Mouse (Mus musculus) induced T-regulatory cell, adult 2 months (primary cell): ENCODE results near the gene Ift122.

Experiments
- DNase-seq: peaks from one replicate; pipeline ENCODE4 v3.0.0-alpha.2; 2012; ENCODE audit warnings: low read depth

Ift122 gene

DNA sequence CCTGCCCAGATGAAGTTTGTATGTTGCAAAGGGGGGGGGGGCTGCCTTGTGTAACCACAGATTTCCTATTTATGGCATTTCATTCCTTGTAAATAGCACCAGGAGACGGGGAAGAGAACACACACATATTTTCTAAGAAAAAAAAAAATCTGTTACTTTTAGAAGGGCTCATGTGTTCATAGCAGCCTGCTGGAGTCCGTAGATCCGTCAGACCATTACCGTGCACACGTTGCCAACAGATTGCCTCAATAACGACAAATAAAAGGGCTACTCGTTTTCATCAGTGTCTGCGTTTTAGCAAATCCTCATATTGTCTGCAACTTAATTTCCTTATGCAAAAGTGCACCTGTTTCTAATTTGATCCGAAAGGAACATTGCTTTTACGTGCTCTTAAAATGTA is 73.1 kb downstream of the Ift122 start:
- DNase-seq: no peak

DNA sequence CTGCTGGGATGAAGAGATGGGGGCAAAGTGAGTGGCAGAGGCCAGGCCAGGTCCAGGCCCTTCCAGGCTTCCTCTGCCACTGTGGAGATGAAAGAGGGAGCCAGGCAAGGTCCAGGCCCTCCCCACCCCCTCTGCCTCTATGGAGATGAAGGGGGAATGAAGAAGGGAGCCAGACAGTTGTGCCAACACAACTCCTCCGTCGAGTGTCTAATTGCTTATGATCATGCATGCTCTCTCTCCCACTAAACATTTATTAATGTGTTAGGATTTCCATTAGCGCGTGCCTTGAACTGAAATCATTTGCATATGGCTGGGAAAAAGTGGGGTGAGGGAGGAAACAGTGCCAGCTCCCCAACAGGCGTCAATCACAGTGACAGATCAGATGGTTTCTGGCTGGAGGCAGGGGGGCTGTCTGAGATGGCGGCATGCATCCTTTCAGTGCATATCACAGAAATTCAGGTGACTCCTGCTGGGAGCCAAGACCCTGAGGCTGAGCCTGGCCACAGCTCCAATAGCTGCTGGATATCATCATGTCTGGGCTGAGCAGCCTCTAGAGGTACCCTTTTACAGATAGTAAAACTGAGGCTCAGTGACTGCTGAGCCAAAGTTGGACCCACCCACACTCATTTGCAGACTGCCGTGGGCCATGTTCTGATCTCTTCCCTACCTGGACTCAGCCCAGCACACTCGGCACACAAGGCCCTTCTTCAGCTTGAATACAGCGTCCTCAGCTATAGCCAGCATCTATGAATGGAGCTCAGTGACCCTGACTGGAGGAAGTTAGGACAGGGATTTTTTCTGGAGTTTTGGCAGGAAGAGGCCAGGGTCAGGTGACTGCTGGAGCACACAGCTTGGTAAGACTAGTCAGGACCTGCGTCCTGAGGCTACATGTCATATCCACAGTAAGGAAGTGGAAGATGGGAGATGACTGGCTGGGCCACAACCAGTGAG is 74.3 kb downstream of the Ift122 start:
- no peak for DNase-seq

DNA sequence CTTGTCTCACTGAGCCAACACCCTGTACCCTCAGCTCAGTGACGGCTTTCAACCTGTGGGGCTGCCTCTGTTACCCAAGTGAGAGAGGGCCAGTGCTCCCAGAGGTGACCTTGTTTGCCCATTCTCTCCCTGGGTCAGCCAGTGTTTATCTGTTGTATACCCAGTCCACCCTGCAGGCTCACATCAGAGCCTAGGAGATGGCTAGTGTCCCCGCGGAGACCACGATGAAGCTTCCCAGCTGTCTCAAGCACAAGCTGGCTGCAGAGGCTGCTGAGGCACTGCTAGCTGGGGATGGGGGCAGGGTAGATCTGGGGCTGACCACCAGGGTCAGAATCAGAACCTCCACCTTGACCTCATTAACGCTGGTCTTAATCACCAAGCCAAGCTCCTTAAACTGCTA is 76.7 kb downstream of the Ift122 start:
- no peak for DNase-seq

DNA sequence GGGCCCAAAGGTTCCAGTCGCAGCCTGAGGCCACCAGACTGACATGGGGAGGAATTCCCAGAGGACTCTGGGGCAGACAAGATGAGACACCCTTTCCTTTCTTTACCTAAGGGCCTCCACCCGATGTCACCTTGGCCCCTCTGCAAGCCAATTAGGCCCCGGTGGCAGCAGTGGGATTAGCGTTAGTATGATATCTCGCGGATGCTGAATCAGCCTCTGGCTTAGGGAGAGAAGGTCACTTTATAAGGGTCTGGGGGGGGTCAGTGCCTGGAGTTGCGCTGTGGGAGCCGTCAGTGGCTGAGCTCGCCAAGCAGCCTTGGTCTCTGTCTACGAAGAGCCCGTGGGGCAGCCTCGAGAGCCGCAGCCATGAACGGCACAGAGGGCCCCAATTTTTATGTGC is 78.4 kb downstream of the Ift122 start, which contains the start of gene Rho:
Gene Rho, plus strand, starts transcription at position 110 of the 400 bp plus-strand sequence.
- no peak for DNase-seq

DNA sequence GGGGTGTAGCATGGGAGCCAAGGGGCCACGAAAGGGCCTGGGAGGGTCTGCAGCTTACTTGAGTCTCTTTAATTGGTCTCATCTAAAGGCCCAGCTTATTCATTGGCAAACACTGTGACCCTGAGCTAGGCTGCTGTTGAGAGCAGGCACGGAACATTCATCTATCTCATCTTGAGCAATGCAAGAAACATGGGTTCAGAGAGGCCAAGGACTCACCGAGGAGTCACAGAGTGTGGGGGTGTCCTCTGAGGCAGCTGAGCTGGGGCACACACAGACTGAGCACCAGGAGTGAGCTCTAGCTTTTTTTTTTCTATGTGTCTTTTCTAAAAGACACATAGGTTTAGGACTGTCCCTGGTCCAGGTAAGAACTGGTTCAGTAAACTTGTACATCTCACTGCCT is 79.1 kb downstream of the Ift122 start:
- DNase-seq: no peak

DNA sequence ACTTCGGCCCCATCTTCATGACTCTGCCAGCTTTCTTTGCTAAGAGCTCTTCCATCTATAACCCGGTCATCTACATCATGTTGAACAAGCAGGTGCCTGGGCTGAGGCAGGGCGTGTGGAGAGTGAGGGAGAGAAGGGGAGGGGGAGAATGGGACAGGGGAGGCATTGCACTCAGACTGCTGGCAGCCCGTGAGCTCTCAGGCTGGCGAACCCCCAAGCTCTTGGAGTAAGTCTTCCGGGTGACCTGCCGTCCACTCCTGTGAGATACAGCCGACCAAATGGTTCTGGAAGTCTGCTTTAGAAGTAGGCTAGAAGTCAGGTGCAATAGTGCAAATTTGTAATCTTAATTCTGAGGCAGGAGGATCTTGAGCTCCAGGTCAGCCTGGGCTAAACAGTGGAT is 82.3 kb downstream of the Ift122 start:
- DNase-seq: no peak

DNA sequence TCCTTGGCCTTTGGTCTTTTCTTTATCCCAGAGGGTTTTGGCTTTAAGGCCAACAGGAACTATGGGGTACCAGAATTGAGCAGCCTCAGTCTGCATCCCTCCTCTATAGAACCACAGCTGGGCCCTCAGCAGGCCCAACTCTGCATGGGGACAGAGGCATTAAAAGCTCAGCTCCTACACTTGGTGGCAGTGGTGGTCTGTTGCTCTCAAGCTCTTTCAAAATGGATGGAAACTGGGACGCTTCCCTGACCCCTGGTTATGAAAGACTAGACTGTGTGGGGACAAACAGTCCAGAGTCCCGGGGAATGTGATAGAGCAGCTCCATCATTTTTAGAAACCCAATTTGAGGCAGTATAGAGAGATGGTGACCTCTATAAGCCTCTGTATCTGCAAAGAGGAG is 84.7 kb downstream of the Ift122 start:
- DNase-seq: no peak

DNA sequence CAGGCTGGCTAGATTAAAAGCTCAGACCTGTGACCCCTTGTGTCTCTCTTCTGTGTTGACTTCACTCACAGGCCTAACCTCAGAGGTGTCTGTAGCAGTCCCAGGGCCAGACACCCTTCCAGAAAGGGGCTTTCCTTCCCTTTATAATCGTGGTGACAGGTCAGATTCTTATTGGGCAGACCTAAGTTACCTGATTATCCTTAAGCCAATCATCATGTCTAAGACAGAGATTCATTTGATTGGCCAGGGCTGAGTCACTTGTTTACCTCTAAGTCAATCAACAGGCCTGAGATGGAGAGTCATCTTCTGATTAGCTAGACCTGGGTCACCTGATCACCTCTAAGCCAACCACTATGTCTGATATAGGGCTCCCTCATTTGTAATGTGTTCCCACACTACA is 85.5 kb downstream of the Ift122 start:
- DNase-seq: peak; percentile 34

DNA sequence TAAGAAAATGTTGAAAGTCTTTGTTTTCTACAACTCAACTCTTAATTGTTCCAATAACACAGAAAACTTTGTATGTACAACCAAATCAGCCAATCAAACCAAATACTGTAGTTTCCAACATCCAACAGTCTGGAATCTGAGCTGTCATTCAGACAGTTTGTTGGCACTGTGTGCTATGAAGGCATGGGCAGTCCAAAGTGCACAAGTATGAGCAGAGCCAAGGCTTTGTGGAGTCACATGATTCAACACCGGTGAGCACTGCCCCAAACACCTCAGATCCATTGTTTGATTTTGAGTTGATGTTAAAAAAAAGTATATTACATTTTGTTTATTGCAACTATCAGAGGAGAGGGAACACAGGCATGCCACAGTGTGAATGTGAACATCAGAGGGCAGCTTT is 87.3 kb downstream of the Ift122 start:
- no peak for DNase-seq

DNA sequence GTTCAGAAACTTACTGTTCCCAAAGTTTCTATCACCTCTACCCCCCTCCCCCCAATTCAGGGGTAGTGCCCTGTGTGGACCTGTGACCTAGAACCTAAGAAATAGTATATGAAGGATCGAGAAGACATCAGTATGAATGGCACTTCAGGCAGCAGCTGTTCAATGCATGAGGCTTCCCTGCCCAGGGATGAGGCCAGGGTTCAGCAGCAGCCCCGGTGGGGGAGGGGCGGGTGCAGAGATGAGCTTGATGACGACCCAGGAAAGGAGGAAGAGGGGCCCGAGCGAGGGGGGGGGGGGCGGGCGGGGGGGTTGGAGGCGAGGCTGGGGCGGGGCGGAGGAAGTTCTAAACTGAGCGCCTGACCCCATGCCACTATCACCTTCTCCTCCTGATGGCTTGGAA is 87.9 kb downstream of the Ift122 start:
- DNase-seq: no peak

DNA sequence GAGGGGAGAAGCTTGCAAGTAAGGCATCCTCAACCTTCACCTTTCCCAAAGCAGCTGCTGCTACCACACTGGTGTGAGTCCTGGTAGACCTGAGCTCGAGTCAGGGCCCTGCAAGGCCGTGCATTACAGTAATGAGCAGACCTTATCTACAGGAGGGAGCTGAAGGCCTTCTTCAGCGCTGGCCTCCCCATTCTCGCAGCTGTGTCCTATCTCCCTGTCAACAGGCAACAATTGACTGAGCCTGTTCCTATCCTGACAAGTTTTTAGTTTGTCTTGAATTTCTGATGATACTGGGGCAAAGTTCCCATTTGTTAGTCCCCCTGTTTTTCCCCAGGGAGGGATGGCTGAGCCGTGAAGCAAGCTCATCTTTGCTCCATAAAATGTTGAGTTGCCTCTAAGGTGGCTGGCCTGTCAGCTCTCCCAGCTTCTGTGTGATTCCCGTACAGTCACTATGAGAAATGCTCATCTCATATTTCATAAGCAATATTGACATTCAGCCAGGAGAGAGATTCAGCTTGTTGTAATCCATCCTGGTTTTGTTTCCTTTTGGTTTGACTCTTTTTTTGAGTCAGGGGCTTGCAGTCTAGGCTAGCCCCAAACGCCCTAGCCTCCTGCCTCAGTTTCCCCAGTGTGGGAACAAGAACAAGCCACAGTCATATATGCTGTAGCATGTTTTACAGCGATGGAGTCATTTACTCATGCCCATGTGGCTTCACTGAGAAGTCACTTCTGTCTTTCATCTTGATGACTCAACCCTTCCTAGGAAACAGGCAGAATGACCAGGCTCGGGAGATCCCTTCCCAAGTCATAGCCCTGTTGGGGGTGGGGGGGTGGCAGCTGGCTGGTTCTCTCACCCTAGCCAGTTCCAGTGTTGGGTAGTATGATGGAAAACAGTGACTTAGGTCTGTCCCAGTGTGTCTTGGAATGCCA is 90.5 kb downstream of the Ift122 start:
- DNase-seq: no peak

DNA sequence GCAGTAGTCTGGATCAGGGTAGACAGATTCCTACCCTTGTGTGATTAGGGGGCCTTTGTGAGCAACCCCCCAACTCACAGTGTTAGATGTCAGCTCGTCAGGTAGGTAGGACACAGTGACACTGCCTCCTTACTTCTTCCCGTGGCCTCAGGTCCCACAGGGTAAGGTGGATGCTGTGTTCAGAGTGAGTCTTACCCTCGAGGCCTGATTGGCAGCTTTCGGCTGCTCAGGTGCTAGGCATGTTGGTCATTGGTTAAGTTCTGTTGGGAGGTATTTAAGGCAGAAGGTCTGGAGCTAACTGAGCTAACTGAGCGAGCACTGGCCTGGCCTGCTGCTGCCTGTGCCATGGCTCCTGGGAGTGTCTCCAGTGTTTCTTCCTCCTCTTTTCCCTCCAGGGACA is 91.4 kb downstream of the Ift122 start, which contains the start of gene H1foo:
Gene H1foo, plus strand, starts transcription at position 301 of the 400 bp plus-strand sequence.
- no peak for DNase-seq

DNA sequence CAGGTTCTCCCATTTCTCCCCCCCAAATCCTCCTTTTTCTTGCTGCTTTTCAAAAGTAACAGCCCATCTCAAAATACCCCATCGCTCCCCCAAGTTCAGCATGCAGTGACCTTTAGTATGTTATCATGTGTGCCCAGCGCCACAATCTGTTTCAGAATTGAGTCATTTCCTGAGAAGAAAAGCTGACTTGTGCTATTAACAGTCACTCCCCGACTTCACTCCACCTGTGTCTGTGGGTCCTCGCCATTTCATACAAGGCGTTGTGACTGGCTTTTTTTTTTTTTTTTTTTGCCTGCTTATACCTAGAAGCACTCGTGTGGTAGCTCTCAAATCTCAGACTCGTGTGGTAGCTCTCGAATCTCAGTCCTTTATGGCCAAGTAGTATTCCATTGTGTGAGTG is 92.4 kb downstream of the Ift122 start:
- DNase-seq: peak; percentile 83

DNA sequence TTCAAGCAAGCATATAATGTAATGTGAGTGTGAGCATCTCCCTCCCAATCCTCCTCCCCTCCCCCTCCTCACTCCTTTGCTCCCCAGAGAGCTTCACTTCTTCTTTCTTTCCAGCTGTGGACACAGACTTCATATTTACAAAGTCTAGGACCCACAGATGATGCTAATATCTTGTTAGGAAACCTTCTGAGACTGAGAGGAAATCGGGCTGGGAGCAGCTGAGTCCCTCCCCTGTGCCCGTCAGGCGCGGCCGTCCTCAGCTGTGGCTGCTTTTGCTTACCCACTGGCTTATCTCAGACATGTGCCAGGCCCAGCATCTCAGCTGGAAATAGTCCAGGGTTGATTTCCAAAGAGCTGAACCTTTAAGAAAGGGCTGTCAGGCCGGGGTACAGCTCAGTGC is 93.1 kb downstream of the Ift122 start:
- peak; percentile 58 for DNase-seq

DNA sequence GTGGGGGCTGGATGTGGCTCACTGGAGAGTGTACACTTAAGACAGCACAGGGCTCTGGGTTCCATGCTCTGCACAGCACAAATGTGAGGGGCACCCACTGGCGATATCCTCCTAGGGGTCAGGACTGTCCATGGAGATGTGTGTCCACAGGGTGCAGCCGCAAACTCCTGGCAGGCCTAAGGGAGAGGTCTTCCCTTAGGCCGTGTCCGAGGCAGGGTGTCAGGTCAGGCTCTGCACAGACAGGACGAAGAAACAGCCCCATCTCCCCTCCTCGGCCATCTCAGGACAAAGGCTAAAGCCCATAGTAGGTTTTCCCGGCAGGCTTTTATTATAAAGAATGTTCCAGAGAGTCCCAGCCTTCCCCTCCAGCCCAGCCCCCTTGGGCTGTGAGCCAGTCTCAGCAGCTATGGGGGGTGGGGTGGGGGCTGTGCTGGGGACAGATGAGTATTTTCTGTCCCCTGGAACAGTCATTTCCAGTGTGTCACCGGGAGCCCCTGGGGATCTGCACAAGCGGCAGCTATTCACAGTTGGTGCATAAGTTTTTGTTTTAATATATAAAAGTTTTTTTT is 101.3 kb downstream of the Ift122 start:
- DNase-seq: no peak

DNA sequence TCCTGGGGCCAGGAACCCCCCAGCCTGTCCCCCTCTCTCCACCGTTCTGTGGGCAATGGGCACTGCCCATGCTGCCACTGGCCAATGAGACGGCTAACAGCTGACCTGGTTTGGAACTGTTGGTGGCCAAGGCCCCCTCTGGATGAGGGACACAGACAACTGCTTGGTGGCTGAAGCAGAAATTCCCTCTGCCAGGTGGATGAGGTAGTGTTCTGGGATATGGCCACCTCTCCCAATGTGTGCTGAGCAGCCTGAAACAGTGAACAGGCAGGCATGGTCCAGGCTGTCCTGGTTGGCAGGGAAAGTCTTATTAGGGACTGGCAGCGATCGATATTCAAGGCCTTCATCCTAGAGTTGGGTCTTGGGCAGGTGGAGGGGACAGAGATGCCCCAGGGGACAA is 101.9 kb downstream of the Ift122 start:
- no peak for DNase-seq

DNA sequence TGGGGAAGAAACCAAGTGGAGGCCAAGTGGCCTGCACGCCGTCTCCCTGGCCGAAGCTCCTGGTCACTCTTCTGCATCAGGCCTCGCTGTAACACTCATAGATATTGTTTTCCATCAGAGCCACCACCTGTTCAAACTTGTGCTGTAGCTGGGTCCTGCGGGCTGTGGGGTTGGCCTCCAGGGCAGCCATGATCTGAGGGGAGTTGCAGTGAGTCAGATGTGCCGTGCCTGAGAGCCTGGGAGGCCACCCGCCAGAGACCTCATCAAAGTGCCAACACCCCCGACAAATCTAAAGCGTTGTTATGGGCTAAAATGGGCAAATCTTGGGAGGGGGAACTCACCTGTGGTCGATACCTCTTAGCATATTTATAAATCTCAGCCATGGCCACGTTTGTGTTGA is 102.4 kb downstream of the Ift122 start:
- no peak for DNase-seq

DNA sequence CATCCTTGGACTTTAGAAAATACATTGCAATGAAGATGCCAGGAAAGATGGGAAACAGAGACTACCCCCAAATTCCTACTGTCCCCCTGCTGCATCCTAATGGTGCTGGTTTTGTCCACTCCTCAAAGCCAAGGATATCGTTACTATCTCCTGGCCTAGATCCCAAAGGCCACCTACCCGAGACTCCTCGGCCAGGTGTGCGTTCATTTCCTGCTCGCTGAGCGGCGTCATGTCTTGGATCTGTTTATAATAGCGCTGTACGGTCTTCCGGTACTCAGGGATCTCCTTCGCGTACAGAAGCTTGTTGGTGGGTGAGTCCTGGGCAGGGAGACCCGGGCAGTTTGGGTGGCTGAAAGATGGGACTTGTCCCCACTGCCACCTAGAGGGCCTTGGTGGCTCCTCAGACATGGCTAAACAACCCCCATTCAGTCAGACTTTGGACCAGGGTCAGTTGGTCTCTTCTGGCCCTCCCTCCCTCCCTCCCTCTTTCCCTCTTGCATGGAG is 103.2 kb downstream of the Ift122 start:
- DNase-seq: no peak

DNA sequence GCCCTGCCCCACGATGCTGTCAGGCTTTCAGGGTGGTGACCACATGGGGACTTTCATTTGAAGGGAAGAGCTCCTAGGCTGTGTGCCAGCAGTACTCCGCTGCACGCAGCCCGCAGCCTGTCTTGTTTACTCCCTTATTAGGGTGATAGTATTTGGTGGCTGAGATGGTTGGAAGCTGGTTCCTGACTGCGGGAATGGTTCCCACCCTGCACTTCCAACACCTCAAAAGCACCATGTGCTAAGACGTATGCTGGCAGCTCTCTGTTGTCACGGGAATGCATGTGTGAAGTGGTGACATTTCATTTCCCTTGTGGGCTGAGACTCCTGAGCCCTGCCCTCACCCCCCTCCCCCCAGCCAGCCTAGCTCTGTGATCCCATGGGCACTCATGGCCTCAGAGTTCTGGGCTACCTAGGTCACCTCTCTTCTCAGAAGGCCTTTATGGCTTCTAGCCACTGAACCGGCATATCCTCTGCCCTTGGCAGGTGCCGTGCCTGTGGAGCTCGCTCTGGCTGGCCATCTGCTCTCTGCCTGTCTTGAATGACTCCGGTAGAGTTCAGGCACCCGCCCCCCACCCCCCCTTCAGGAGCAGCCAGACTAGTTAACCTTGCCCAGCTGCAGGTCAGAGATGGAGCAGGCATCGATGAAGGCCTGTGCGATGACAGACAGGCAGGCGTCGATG is 103.8 kb downstream of the Ift122 start:
- DNase-seq: no peak

DNA sequence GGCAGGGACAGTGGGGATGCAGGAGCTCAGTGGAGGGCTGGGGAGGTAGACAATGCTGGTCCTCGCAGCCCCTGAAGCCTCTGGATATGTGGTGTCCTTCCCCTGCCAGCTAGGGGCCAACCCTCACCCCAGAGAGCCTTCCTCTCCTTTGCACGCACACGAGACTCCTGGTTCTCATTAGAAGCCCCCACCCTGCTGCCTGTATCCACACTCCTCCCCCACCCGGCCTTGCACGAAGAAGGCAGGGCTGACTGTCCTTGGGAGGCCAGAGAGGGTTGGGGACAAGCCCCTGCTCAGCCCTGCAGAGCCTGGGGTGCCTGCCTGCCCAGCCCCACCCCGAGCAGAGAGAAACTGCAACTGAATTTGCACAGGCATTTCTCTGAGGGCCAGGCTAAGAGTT is 104.4 kb downstream of the Ift122 start:
- DNase-seq: no peak

DNA sequence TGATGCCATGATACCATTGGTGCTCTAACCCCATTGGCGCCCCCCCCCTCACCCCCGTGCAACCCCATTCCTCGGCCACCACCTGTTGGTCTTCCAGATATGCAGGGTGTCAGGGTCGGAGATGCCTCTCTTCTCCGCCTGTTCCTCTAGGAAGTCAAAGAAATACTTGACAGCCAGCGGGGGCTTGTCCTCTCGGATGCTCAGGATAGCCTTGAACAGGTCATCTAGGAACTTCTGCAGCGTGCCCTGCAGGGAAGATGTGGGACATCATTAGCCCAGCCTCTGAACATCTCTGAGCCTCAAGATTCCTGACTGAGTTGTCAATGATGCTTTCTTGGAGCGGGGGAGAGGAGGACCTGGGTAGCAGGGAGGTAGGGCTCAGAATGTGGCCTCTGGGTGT is 105.2 kb downstream of the Ift122 start:
- DNase-seq: no peak
